Mouse (Mus musculus): ENCODE data around the gene Adh1. TPM values are rescaled to one million over a fixed set of nuclear protein-coding genes. Genes with fewer than 3 reads are reported as not detected.

The Adh1 gene
- total RNA-seq, 2 experiments from 2014 or later, result 37.4 to 44.9 TPM

GRCm38 (mm10) chr3:138275100-138275499 lies 14.3 kb downstream of the Adh1 start:
- intact Hi-C loops (cut with DNase I), result no loop called here
- DNase-seq, result no peak

- intact Hi-C loops (cut with DNase I), result no loop called here
These were observed 21.8 kb downstream of the Adh1 start for GRCm38 (mm10) chr3:138282556-138282955.

GRCm38 (mm10) chr3:138283831-138284230 lies 23.0 kb downstream of the Adh1 start:
- DNase-seq, result no peak
- intact Hi-C loops (cut with DNase I), result no loop called here

More at GRCm38 (mm10) chr3:138282556-138282955, 21.8 kb downstream of the Adh1 start:
- DNase-seq, result no peak

- intact Hi-C loops (cut with DNase I), result no loop called here
- DNase-seq, result no peak
These were observed 25.2 kb downstream of the Adh1 start for GRCm38 (mm10) chr3:138285986-138286385.

GRCm38 (mm10) chr3:138287686-138288085 lies 26.9 kb downstream of the Adh1 start:
- DNase-seq, result no peak

GRCm38 (mm10) chr3:138290672-138291071 lies 29.9 kb downstream of the Adh1 start:
- intact Hi-C loops (cut with DNase I), result loop anchor here (5.0 kb wide), 1 partner anchor 652 kb away; no protein-coding TSS in a partner anchor
- no peak for DNase-seq

More at GRCm38 (mm10) chr3:138287686-138288085, 26.9 kb downstream of the Adh1 start:
- intact Hi-C loops (cut with DNase I), result no loop called here

- DNase-seq, result no peak
- intact Hi-C loops (cut with DNase I), result loop anchor here (5.0 kb wide), 1 partner anchor 651 kb away; no protein-coding TSS in a partner anchor
These were observed 30.8 kb downstream of the Adh1 start for GRCm38 (mm10) chr3:138291529-138292117.

GRCm38 (mm10) chr3:138293298-138293895 lies 32.6 kb downstream of the Adh1 start:
- intact Hi-C loops (cut with DNase I), result loop anchor here (5.0 kb wide), 1 partner anchor 649 kb away; no protein-coding TSS in a partner anchor
- DNase-seq, result no peak

- no peak for DNase-seq
- intact Hi-C loops (cut with DNase I), result no loop called here
These were observed 39.3 kb downstream of the Adh1 start for GRCm38 (mm10) chr3:138300130-138300529.

GRCm38 (mm10) chr3:138302676-138303075 lies 41.9 kb downstream of the Adh1 start:
- no peak for DNase-seq
- intact Hi-C loops (cut with DNase I), result no loop called here

GRCm38 (mm10) chr3:138303771-138304488 lies 43.1 kb downstream of the Adh1 start:
- no peak for DNase-seq
- intact Hi-C loops (cut with DNase I), result no loop called here

GRCm38 (mm10) chr3:138304489-138304871 lies 43.7 kb downstream of the Adh1 start:
- DNase-seq, result no peak
- intact Hi-C loops (cut with DNase I), result no loop called here

- no peak for DNase-seq
These were observed 44.9 kb downstream of the Adh1 start for GRCm38 (mm10) chr3:138305486-138306289.

GRCm38 (mm10) chr3:138306290-138306683 lies 45.5 kb downstream of the Adh1 start:
- no peak for DNase-seq
- intact Hi-C loops (cut with DNase I), result no loop called here

More at GRCm38 (mm10) chr3:138305486-138306289, 44.9 kb downstream of the Adh1 start:
- intact Hi-C loops (cut with DNase I), result no loop called here

GRCm38 (mm10) chr3:138309910-138310309 lies 49.1 kb downstream of the Adh1 start:
- intact Hi-C loops (cut with DNase I), result no loop called here
- DNase-seq, result no peak

- intact Hi-C loops (cut with DNase I), result no loop called here
- no peak for DNase-seq
These were observed 50.2 kb downstream of the Adh1 start for GRCm38 (mm10) chr3:138311015-138311414.

GRCm38 (mm10) chr3:138312965-138313364 lies 52.2 kb downstream of the Adh1 start, which contains the start of gene Adh6a:
Adh6a (plus strand) TSS chr3:138313286.
- intact Hi-C loops (cut with DNase I), result no loop called here
- no peak for DNase-seq

GRCm38 (mm10) chr3:138316908-138317472 lies 56.2 kb downstream of the Adh1 start:
- intact Hi-C loops (cut with DNase I), result no loop called here
- no peak for DNase-seq

- intact Hi-C loops (cut with DNase I), result no loop called here
- no peak for DNase-seq
These were observed 64.2 kb downstream of the Adh1 start for GRCm38 (mm10) chr3:138325001-138325400.

- no peak for DNase-seq
- intact Hi-C loops (cut with DNase I), result no loop called here
These were observed 64.7 kb downstream of the Adh1 start for GRCm38 (mm10) chr3:138325466-138325865.

Data from gastrocnemius, postnatal 36 days (tissue).